ENCODE assay signal across 8 mouse cellular contexts in the genomic region with DNA sequence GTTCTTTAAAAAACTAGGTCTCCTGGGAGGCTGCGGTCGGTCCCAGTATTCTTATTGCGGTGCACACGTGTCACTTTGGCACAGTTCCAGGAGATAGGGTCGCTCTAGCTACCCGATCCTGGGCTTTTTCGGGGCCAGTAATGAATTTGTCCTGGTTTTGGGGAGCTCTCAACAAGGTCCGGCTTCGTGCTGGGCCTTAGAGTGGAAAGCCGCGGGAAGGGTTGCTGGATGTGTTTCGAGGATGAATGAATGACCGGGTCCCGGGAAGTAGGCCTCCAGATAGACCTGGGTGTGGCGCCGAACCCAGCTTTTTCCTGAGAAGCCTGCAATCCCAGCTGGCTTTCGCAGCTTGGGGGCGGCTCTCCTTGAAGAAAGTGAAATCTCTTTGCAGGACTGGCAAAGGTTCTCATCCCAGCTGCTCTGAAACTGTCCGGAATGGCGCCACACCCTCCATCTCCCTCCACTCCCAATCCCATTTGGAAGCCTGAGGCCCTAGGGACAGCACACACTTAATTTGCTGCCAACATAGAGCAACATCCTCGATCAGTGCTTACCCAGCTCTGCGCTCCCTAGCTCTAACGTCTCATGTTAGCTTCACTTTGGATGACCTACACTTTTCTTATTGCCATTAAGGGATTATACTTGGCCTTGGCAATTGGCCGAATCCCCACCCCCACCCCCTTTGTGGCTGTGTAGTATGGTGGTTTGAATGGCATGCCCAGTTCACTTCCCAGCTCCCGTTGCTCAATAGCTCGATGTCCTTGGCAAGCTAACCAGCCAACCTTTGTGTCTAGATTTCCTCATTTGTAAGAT. TPM values are rescaled to one million over a fixed set of nuclear protein-coding genes. Genes with fewer than 3 reads are reported as not detected.
DNase-seq lines count a peak whose midpoint lies in the region; ATAC-seq and TF ChIP-seq lines count a peak whose summit lies in the region.

No protein-coding gene starts in this region.

- 0 out of 2 replicates have a peak, but pooled peaks cover 9% of the 10 kb centered on the region for H3K36me3 ChIP-seq in neural tube, embryonic 11.5 days (ENCODE audit: control insufficient read depth, insufficient read depth, low read length)
- peaks cover 31% of the 10 kb centered on the region for H3K36me3 ChIP-seq in hindbrain, postnatal 0 days (ENCODE audit: insufficient read depth, low read length)
- peaks cover 33% of the 10 kb centered on the region for H3K36me3 ChIP-seq in liver, embryonic 14.5 days (replicated peaks; ENCODE audit: control insufficient read depth, insufficient read depth, low read depth)
- peaks cover 36% of the 10 kb centered on the region for H3K36me3 ChIP-seq in neural tube, embryonic 12.5 days

- TF ChIP-seq CTCF in hindbrain, postnatal 0 days (IDR thresholded peaks at IDR 0.05; ENCODE audit: low read depth): no peak
- TF ChIP-seq CTCF in liver, embryonic 14.5 days (IDR thresholded peaks at IDR 0.05; ENCODE audit: low read depth): no peak

- peak overlapping the region; percentile 11; the same call in 1 of the 2 replicates for H3K27ac ChIP-seq in neural tube, embryonic 11.5 days (ENCODE audit: low read depth, low read length)
- H3K27ac ChIP-seq in hindbrain, postnatal 0 days: peak overlapping the region; percentile 65
- peak overlapping the region; percentile 43 for H3K27ac ChIP-seq in liver, embryonic 14.5 days
- no peak overlapping the region for H3K27ac ChIP-seq in neural tube, embryonic 12.5 days

- TF ChIP-seq EP300 in liver, embryonic 14.5 days (IDR thresholded peaks at IDR 0.05; ENCODE audit: low read depth): no peak

- peak; percentile 38 for DNase-seq in neural tube, embryonic 11.5 days (ENCODE audit: low spot score)
- DNase-seq in neural tube, embryonic 10.5 days (ENCODE audit: extremely low spot score, low spot score): no peak
- DNase-seq in cerebellum, postnatal 10 days: peak; percentile 46 to 69
- peak; percentile 36 for DNase-seq in gastrocnemius, postnatal 10 days
- DNase-seq in hindbrain, postnatal 0 days (ENCODE audit: low spot score): peak; percentile 52
- DNase-seq in liver, embryonic 14.5 days (ENCODE audit: low read depth in 3 of 3, low spot score in 3 of 3): no peak
- peak; percentile 8 to 23 for DNase-seq in thymus, postnatal 36 days

- H3K9ac ChIP-seq in neural tube, embryonic 11.5 days (ENCODE audit: low read length): peak overlapping the region; percentile 77
- H3K9ac ChIP-seq in hindbrain, postnatal 0 days (replicated peaks; ENCODE audit: low read length): peak overlapping the region; percentile 88
- peak overlapping the region; percentile 91 for H3K9ac ChIP-seq in liver, embryonic 14.5 days (replicated peaks)
- H3K9ac ChIP-seq in neural tube, embryonic 12.5 days: peak overlapping the region; percentile 88

- H3K4me3 ChIP-seq in neural tube, embryonic 11.5 days (ENCODE audit: low read depth, low read length): peak overlapping the region; percentile 87
- peak overlapping the region; percentile 91 for H3K4me3 ChIP-seq in hindbrain, postnatal 0 days (ENCODE audit: low read length)
- peak overlapping the region; percentile 83 to 89 for H3K4me3 ChIP-seq in liver, embryonic 14.5 days (ENCODE audit: insufficient read depth in 1 of 2, low read depth in 2 of 2, low read length in 2 of 2)
- peak overlapping the region; percentile 92 for H3K4me3 ChIP-seq in neural tube, embryonic 12.5 days

- no peak for ATAC-seq in neural tube, embryonic 11.5 days (ENCODE audit: insufficient read depth, low FRiP score, low TSS enrichment)
- ATAC-seq in hindbrain, postnatal 0 days: no peak
- peak; percentile 36; the same call in 1 of the 2 replicates for ATAC-seq in liver, embryonic 14.5 days (ENCODE audit: insufficient read depth)
- peak; percentile 17; the same call in 1 of the 2 replicates for ATAC-seq in neural tube, embryonic 12.5 days (ENCODE audit: low FRiP score, low read depth)

- H3K27me3 ChIP-seq in neural tube, embryonic 11.5 days (ENCODE audit: control insufficient read depth, insufficient read depth, low read length): no peaks in the 10 kb centered on the region
- H3K27me3 ChIP-seq in hindbrain, postnatal 0 days (ENCODE audit: insufficient read depth, low read length): no peaks in the 10 kb centered on the region
- no peaks in the 10 kb centered on the region for H3K27me3 ChIP-seq in liver, embryonic 14.5 days (ENCODE audit: control insufficient read depth, insufficient read depth, low read length)
- H3K27me3 ChIP-seq in neural tube, embryonic 12.5 days (replicated peaks): no peaks in the 10 kb centered on the region

- H3K9me3 ChIP-seq in neural tube, embryonic 11.5 days (ENCODE audit: control insufficient read depth, low read length): no peaks in the 10 kb centered on the region
- no peaks in the 10 kb centered on the region for H3K9me3 ChIP-seq in hindbrain, postnatal 0 days (ENCODE audit: low read length)
- H3K9me3 ChIP-seq in liver, embryonic 14.5 days (ENCODE audit: control insufficient read depth, low read length): no peaks in the 10 kb centered on the region
- no peaks in the 10 kb centered on the region for H3K9me3 ChIP-seq in neural tube, embryonic 12.5 days

- H3K4me2 ChIP-seq in neural tube, embryonic 11.5 days (ENCODE audit: low read depth): peak overlapping the region; percentile 84
- H3K4me2 ChIP-seq in hindbrain, postnatal 0 days (ENCODE audit: low read depth, low read length): peak overlapping the region; percentile 69
- peak overlapping the region; percentile 90 for H3K4me2 ChIP-seq in liver, embryonic 14.5 days (ENCODE audit: low read depth)
- peak overlapping the region; percentile 87 for H3K4me2 ChIP-seq in neural tube, embryonic 12.5 days (replicated peaks)

- 17% methylated on average over 26 of the region's 26 CpGs for WGBS in neural tube, embryonic 11.5 days
- WGBS in hindbrain, postnatal 0 days: 9% methylated on average over 26 of the region's 26 CpGs
- WGBS in liver, embryonic 14.5 days (ENCODE audit: insufficient replicate concordance): 7% methylated on average over 26 of the region's 26 CpGs
- WGBS in neural tube, embryonic 12.5 days: 15% methylated on average over 26 of the region's 26 CpGs

- H3K4me1 ChIP-seq in neural tube, embryonic 11.5 days (ENCODE audit: control insufficient read depth, insufficient read depth, low read length): 0 out of 2 replicates have a peak, but pooled peaks cover 2% of the 10 kb centered on the region
- peaks cover 6% of the 10 kb centered on the region for H3K4me1 ChIP-seq in hindbrain, postnatal 0 days (ENCODE audit: insufficient read depth, low read length)
- peaks cover 0 to 12% of the 10 kb centered on the region in 2 experiments; a peak in 2 of 4 replicates for H3K4me1 ChIP-seq in liver, embryonic 14.5 days (replicated peaks; ENCODE audit: control insufficient read depth in 2 of 2, insufficient read depth in 2 of 2, low read length in 1 of 2)
- peaks cover 10% of the 10 kb centered on the region; the same call in 1 of the 2 replicates for H3K4me1 ChIP-seq in neural tube, embryonic 12.5 days

RNA-seq across cellular contexts. Expression of a gene that starts 0.8 kb away (rescaled TPM):
- polyA plus RNA-seq in neural tube, embryonic 11.5 days (2014; fragmentation: Nextera tagmentation; extraction: Ambion mirVana): 207 and 220 TPM in 2 replicates
- 10 to 100 TPM; 40.4 to 51.2 TPM for total RNA-seq in gastrocnemius, postnatal 10 days (2021)
- total RNA-seq in hindbrain, postnatal 0 days (2014; rRNA removed): 105 and 113 TPM in 2 replicates
- polyA plus RNA-seq in hindbrain, postnatal 0 days (2015; fragmentation: Nextera tagmentation; extraction: Ambion mirVana): 127 and 131 TPM in 2 replicates
- polyA plus RNA-seq in liver, embryonic 14.5 days (2012; rRNA removed): 36.3 and 52.7 TPM in 2 replicates
- polyA plus RNA-seq in liver, embryonic 14.5 days (2014; fragmentation: Nextera tagmentation; extraction: Ambion mirVana): 66.4 and 73.4 TPM in 2 replicates
- polyA plus RNA-seq in neural tube, embryonic 12.5 days (2016; fragmentation: Nextera tagmentation; extraction: Ambion mirVana): 201 and 203 TPM in 2 replicates

RNA-seq across cellular contexts. Expression of a gene that starts 23.2 kb away (rescaled TPM):
- polyA plus RNA-seq in neural tube, embryonic 11.5 days (2014; fragmentation: Nextera tagmentation; extraction: Ambion mirVana): 118 and 122 TPM in 2 replicates
- 10 to 100 TPM; 50.2 to 63.1 TPM for total RNA-seq in gastrocnemius, postnatal 10 days (2021)
- 36.3 and 61.2 TPM in 2 replicates for total RNA-seq in hindbrain, postnatal 0 days (2014; rRNA removed)
- polyA plus RNA-seq in hindbrain, postnatal 0 days (2015; fragmentation: Nextera tagmentation; extraction: Ambion mirVana): 178 and 182 TPM in 2 replicates
- polyA plus RNA-seq in liver, embryonic 14.5 days (2012; rRNA removed): 45.0 and 61.3 TPM in 2 replicates
- polyA plus RNA-seq in liver, embryonic 14.5 days (2014; fragmentation: Nextera tagmentation; extraction: Ambion mirVana): 56.8 and 58.6 TPM in 2 replicates
- 128 and 134 TPM in 2 replicates for polyA plus RNA-seq in neural tube, embryonic 12.5 days (2016; fragmentation: Nextera tagmentation; extraction: Ambion mirVana)

RNA-seq across cellular contexts. Expression of a gene that starts 23.4 kb away (rescaled TPM):
- polyA plus RNA-seq in neural tube, embryonic 11.5 days (2014; fragmentation: Nextera tagmentation; extraction: Ambion mirVana): 39.2 and 39.8 TPM in 2 replicates
- total RNA-seq in gastrocnemius, postnatal 10 days (2021): 1 to 10 TPM; 1.3 to 1.5 TPM
- 3.8 TPM in 2 replicates for total RNA-seq in hindbrain, postnatal 0 days (2014; rRNA removed)
- polyA plus RNA-seq in hindbrain, postnatal 0 days (2015; fragmentation: Nextera tagmentation; extraction: Ambion mirVana): 1.9 and 2.4 TPM in 2 replicates
- polyA plus RNA-seq in liver, embryonic 14.5 days (2012; rRNA removed): 12.8 and 15.4 TPM in 2 replicates
- polyA plus RNA-seq in liver, embryonic 14.5 days (2014; fragmentation: Nextera tagmentation; extraction: Ambion mirVana): 13.0 and 15.7 TPM in 2 replicates
- polyA plus RNA-seq in neural tube, embryonic 12.5 days (2016; fragmentation: Nextera tagmentation; extraction: Ambion mirVana): 19.8 and 23.0 TPM in 2 replicates

RNA-seq across cellular contexts. Expression of a gene that starts 28.7 kb away (rescaled TPM):
- polyA plus RNA-seq in neural tube, embryonic 11.5 days (2014; fragmentation: Nextera tagmentation; extraction: Ambion mirVana): 6.3 and 6.5 TPM in 2 replicates
- total RNA-seq in gastrocnemius, postnatal 10 days (2021): 10 to 100 TPM in 1 of 2 experiments, 1 to 10 TPM in 1; 8.1 to 10.0 TPM
- total RNA-seq in hindbrain, postnatal 0 days (2014; rRNA removed): 4.8 and 6.8 TPM in 2 replicates
- 2.6 and 2.8 TPM in 2 replicates for polyA plus RNA-seq in hindbrain, postnatal 0 days (2015; fragmentation: Nextera tagmentation; extraction: Ambion mirVana)
- 3.2 and 3.9 TPM in 2 replicates for polyA plus RNA-seq in liver, embryonic 14.5 days (2012; rRNA removed)
- 1.3 and 1.4 TPM in 2 replicates for polyA plus RNA-seq in liver, embryonic 14.5 days (2014; fragmentation: Nextera tagmentation; extraction: Ambion mirVana)
- polyA plus RNA-seq in neural tube, embryonic 12.5 days (2016; fragmentation: Nextera tagmentation; extraction: Ambion mirVana): 2.6 and 3.7 TPM in 2 replicates

RNA-seq across cellular contexts. Expression of a gene that starts 46.9 kb away (rescaled TPM):
- 14.2 and 17.0 TPM in 2 replicates for polyA plus RNA-seq in neural tube, embryonic 11.5 days (2014; fragmentation: Nextera tagmentation; extraction: Ambion mirVana)
- 10 to 100 TPM; 10.1 to 12.3 TPM for total RNA-seq in gastrocnemius, postnatal 10 days (2021)
- total RNA-seq in hindbrain, postnatal 0 days (2014; rRNA removed): 44.0 and 53.5 TPM in 2 replicates
- 13.6 and 14.9 TPM in 2 replicates for polyA plus RNA-seq in hindbrain, postnatal 0 days (2015; fragmentation: Nextera tagmentation; extraction: Ambion mirVana)
- 2.8 and 3.6 TPM in 2 replicates for polyA plus RNA-seq in liver, embryonic 14.5 days (2012; rRNA removed)
- 1.8 and 2.7 TPM in 2 replicates for polyA plus RNA-seq in liver, embryonic 14.5 days (2014; fragmentation: Nextera tagmentation; extraction: Ambion mirVana)
- polyA plus RNA-seq in neural tube, embryonic 12.5 days (2016; fragmentation: Nextera tagmentation; extraction: Ambion mirVana): 18.5 and 19.5 TPM in 2 replicates

Comparison
In these comparisons a context has a peak if more than half of its experiments do, and no peak if none do; other contexts are left out.
1. ATAC-seq: peak in liver, embryonic 14.5 days (single experiment) and neural tube, embryonic 12.5 days (single experiment); none in neural tube, embryonic 11.5 days (single experiment) and hindbrain, postnatal 0 days (single experiment).
2. DNase-seq: peak in neural tube, embryonic 11.5 days (single experiment), cerebellum, postnatal 10 days (2 of 2), gastrocnemius, postnatal 10 days (single experiment), hindbrain, postnatal 0 days (single experiment) and thymus, postnatal 36 days (2 of 2); none in neural tube, embryonic 10.5 days (single experiment) and liver, embryonic 14.5 days (0 of 3).
3. Peak in every context shown above with its lines, with median percentiles within 50 percentile points of each other: H3K4me2 ChIP-seq, H3K4me3 ChIP-seq and H3K9ac ChIP-seq.